In the genomic region with DNA sequence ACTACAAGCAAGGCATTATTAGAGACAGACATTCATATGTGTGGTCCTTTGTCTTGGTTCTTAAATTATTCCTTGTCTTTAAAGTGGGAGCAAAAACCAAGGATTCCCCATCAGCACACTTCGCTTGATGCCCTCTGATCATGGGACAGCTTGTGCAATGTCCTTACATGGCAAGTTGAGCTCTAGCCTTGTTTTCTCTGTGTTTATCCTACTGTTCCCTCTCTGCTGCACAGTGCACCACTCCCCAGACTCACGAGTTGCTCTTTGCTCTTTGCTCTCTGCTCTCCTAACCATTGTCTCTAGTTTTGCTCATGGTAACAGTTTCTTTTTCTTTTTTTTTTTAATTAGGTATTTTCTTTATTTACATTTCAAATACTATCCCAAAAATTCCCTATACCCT, we compare ENCODE assay signal across 32 mouse cellular contexts. TPM values are rescaled to one million over a fixed set of nuclear protein-coding genes. Genes with fewer than 3 reads are reported as not detected.
DNase-seq lines count a peak whose midpoint lies in the region; ATAC-seq lines count a peak whose summit lies in the region.
"Had no signal": no experiment of that assay in that cellular context is flagged by ENCODE, and none has a peak within 500 bp of the region (broad histone marks: within the 10 kb centered on the region; RNA-seq: fewer than 3 reads in every experiment).

No protein-coding gene starts in this region.

- H3K27me3 ChIP-seq in kidney, embryonic 14.5 days (ENCODE audit: control insufficient read depth, insufficient read depth, low read length) = no peaks in the 10 kb centered on the region
- no peaks in the 10 kb centered on the region for H3K27me3 ChIP-seq in intestine, embryonic 15.5 days (replicated peaks)
- no peaks in the 10 kb centered on the region for H3K27me3 ChIP-seq in liver, embryonic 16.5 days (ENCODE audit: control insufficient read depth, insufficient read depth, low read depth, low read length)
- H3K27me3 ChIP-seq: embryonic facial prominence, embryonic 15.5 days; forebrain, embryonic 12.5 days; hindbrain, embryonic 15.5 days; limb, embryonic 13.5 days; midbrain, embryonic 15.5 days; neural tube, embryonic 15.5 days had no signal

- no peak overlapping the region for H3K27ac ChIP-seq in kidney, embryonic 14.5 days (ENCODE audit: low read depth, low read length)
- H3K27ac ChIP-seq in intestine, embryonic 15.5 days = no peak overlapping the region
- H3K27ac ChIP-seq in liver, embryonic 16.5 days (ENCODE audit: low read length) = 0 out of 2 replicates have a peak overlapping the region, but pooled peaks have one; percentile 9
- H3K27ac ChIP-seq: embryonic facial prominence, embryonic 10.5 days; embryonic facial prominence, embryonic 15.5 days; forebrain, embryonic 12.5 days; hindbrain, embryonic 10.5 days; hindbrain, embryonic 15.5 days; left cerebral cortex, adult 2 months; limb, embryonic 13.5 days; midbrain, embryonic 10.5 days; midbrain, embryonic 15.5 days; neural tube, embryonic 15.5 days had no signal

- no peak overlapping the region for H3K4me3 ChIP-seq in kidney, embryonic 14.5 days (ENCODE audit: low read length)
- no peak overlapping the region for H3K4me3 ChIP-seq in intestine, embryonic 15.5 days (replicated peaks)
- H3K4me3 ChIP-seq in liver, embryonic 16.5 days (ENCODE audit: low read depth, low read length) = no peak overlapping the region
- H3K4me3 ChIP-seq: embryonic facial prominence, embryonic 10.5 days; embryonic facial prominence, embryonic 15.5 days; forebrain, embryonic 12.5 days; hindbrain, embryonic 10.5 days; hindbrain, embryonic 15.5 days; left cerebral cortex, adult 2 months; limb, embryonic 13.5 days; midbrain, embryonic 10.5 days; midbrain, embryonic 15.5 days; neural tube, embryonic 15.5 days had no signal

- WGBS in kidney, embryonic 14.5 days = 77% methylated on average over 2 of the region's 2 CpGs
- WGBS in intestine, embryonic 15.5 days = 48% methylated on average over 2 of the region's 2 CpGs
- 27% methylated on average over 2 of the region's 2 CpGs for WGBS in liver, embryonic 16.5 days (ENCODE audit: insufficient replicate concordance)

- no peaks in the 10 kb centered on the region for H3K4me1 ChIP-seq in kidney, embryonic 14.5 days (ENCODE audit: control insufficient read depth, insufficient read depth, low read length)
- no peaks in the 10 kb centered on the region for H3K4me1 ChIP-seq in intestine, embryonic 15.5 days (replicated peaks)
- no peaks in the 10 kb centered on the region for H3K4me1 ChIP-seq in liver, embryonic 16.5 days (ENCODE audit: control insufficient read depth, low read depth, low read length)
- H3K4me1 ChIP-seq: embryonic facial prominence, embryonic 15.5 days; forebrain, embryonic 12.5 days; hindbrain, embryonic 10.5 days; hindbrain, embryonic 15.5 days; limb, embryonic 13.5 days; midbrain, embryonic 10.5 days; midbrain, embryonic 15.5 days; neural tube, embryonic 15.5 days had no signal

- H3K4me2 ChIP-seq in kidney, embryonic 14.5 days (replicated peaks; ENCODE audit: low read depth, low read length) = no peak overlapping the region
- no peak overlapping the region for H3K4me2 ChIP-seq in intestine, embryonic 15.5 days (replicated peaks)
- H3K4me2 ChIP-seq in liver, embryonic 16.5 days (ENCODE audit: low read depth, low read length) = no peak overlapping the region
- H3K4me2 ChIP-seq: embryonic facial prominence, embryonic 15.5 days; forebrain, embryonic 12.5 days; hindbrain, embryonic 15.5 days; limb, embryonic 13.5 days; midbrain, embryonic 15.5 days; neural tube, embryonic 15.5 days had no signal

- ATAC-seq in kidney, embryonic 14.5 days (ENCODE audit: low FRiP score, low TSS enrichment) = no peak
- peak; percentile 86 for ATAC-seq in intestine, embryonic 15.5 days
- peak; percentile 84 for ATAC-seq in liver, embryonic 16.5 days (ENCODE audit: low read depth)
- ATAC-seq: activated CD4-positive, CD25-positive, alpha-beta regulatory T cell, adult 4 months; forebrain, postnatal 0 days; inflammation-experienced regulatory T-cells, adult 6 months; midbrain, embryonic 15.5 days had no signal

- H3K9ac ChIP-seq in kidney, embryonic 14.5 days (ENCODE audit: low read depth, low read length) = no peak overlapping the region
- no peak overlapping the region for H3K9ac ChIP-seq in intestine, embryonic 15.5 days
- H3K9ac ChIP-seq in liver, embryonic 16.5 days (ENCODE audit: low read depth, low read length) = no peak overlapping the region
- H3K9ac ChIP-seq: embryonic facial prominence, embryonic 15.5 days; forebrain, embryonic 12.5 days; forebrain, postnatal 0 days; hindbrain, embryonic 15.5 days; limb, embryonic 13.5 days; midbrain, embryonic 15.5 days; neural tube, embryonic 15.5 days had no signal

- H3K36me3 ChIP-seq in kidney, embryonic 14.5 days (ENCODE audit: control insufficient read depth, insufficient read depth, low read length) = no peaks in the 10 kb centered on the region
- no peaks in the 10 kb centered on the region for H3K36me3 ChIP-seq in intestine, embryonic 15.5 days
- no peaks in the 10 kb centered on the region for H3K36me3 ChIP-seq in liver, embryonic 16.5 days (ENCODE audit: control insufficient read depth, insufficient read depth)
- H3K36me3 ChIP-seq: embryonic facial prominence, embryonic 10.5 days; embryonic facial prominence, embryonic 15.5 days; forebrain, embryonic 12.5 days; hindbrain, embryonic 10.5 days; hindbrain, embryonic 15.5 days; limb, embryonic 13.5 days; midbrain, embryonic 10.5 days; midbrain, embryonic 15.5 days; neural tube, embryonic 15.5 days had no signal

- H3K9me3 ChIP-seq in kidney, embryonic 14.5 days (ENCODE audit: control insufficient read depth, low read length) = no peaks in the 10 kb centered on the region
- no peaks in the 10 kb centered on the region for H3K9me3 ChIP-seq in intestine, embryonic 15.5 days
- no peaks in the 10 kb centered on the region for H3K9me3 ChIP-seq in liver, embryonic 16.5 days (replicated peaks; ENCODE audit: control insufficient read depth, low read length)
- H3K9me3 ChIP-seq: embryonic facial prominence, embryonic 10.5 days; embryonic facial prominence, embryonic 15.5 days; forebrain, embryonic 12.5 days; hindbrain, embryonic 10.5 days; hindbrain, embryonic 15.5 days; limb, embryonic 13.5 days; midbrain, embryonic 10.5 days; midbrain, embryonic 15.5 days; neural tube, embryonic 15.5 days had no signal

- peak; percentile 10 to 55 for DNase-seq in kidney, postnatal 25 days
- DNase-seq in adipocyte (ENCODE audit: low spot score) = peak; percentile 36
- no peak for DNase-seq in frontal cortex, postnatal 25 days (ENCODE audit: low spot score in 2 of 2)
- DNase-seq in left cerebral cortex, adult 18-20 months (ENCODE audit: low spot score in 2 of 2) = no peak
- DNase-seq: adrenal gland, adult 8-10 months; B cell, adult 2 months; cerebellum, adult 2 months; cerebellum, postnatal 14 days; forebrain, postnatal 0 days; gastrocnemius, postnatal 10 days; heart, postnatal 14 days; lung, adult 2 months; lung, postnatal 14 days; retina, postnatal 1 day; right cerebral cortex, postnatal 14 days had no signal

RNA-seq across cellular contexts. Expression of a gene that starts 35.7 kb away (rescaled TPM):
- polyA plus RNA-seq in kidney, embryonic 14.5 days (2014; fragmentation: Nextera tagmentation; extraction: Ambion mirVana) = not detected in 2 replicates
- polyA plus RNA-seq in intestine, embryonic 15.5 days (2015; fragmentation: Nextera tagmentation; extraction: Ambion mirVana) = 0.98 and 1.0 TPM in 2 replicates
- 5.2 and 5.8 TPM in 2 replicates for polyA plus RNA-seq in liver, embryonic 16.5 days (2015; fragmentation: Nextera tagmentation; extraction: Ambion mirVana)
- total RNA-seq in left cerebral cortex, adult 18-20 months (2021) = 1 to 10 TPM; 3.0 to 6.5 TPM
- total RNA-seq: granulocyte monocyte progenitor cell, adult 5-6 weeks; megakaryocyte progenitor cell, adult 5-6 weeks had no signal
- polyA plus RNA-seq: embryonic facial prominence, embryonic 10.5 days; forebrain, embryonic 12.5 days; hindbrain, embryonic 10.5 days; inflammation-experienced regulatory T-cells, adult 6 months; midbrain, embryonic 10.5 days had no signal

Comparison
In these comparisons a context has a peak if more than half of its experiments do, and no peak if none do; other contexts are left out.
1. DNase-seq: peak in kidney, postnatal 25 days (2 of 2) and adipocyte (single experiment); none in frontal cortex, postnatal 25 days (0 of 2) and left cerebral cortex, adult 18-20 months (0 of 2).